Mouse (Mus musculus): ENCODE data around the gene Ell3. TPM values are rescaled to one million over a fixed set of nuclear protein-coding genes. Genes with fewer than 3 reads are reported as not detected.
"Not testable (repeated sequence)": the region's sequence is repeated elsewhere in the genome, so short reads cannot be mapped to it uniquely, and the experiment has no call there.

Ell3 gene
- 2.7 and 3.1 TPM in 2 replicates for polyA plus RNA-seq (2014; fragmentation: Nextera tagmentation; extraction: Ambion mirVana)

GRCm38 (mm10) chr2:121444178-121444577 is at the start of gene Ell3:
Gene Ell3 (minus strand): TSS chr2:121444278.
- Histone ChIP-seq H3K27ac (ENCODE audit: low read depth, low read length) (no peak within 1 kb of the TSS), H3K4me1 (ENCODE audit: control insufficient read depth, insufficient read depth, low read length) (peaks cover 9% of the 10 kb centered on the region), H3K4me3 (ENCODE audit: low read depth, low read length) (no peak within 1 kb of the TSS), H3K27me3 (ENCODE audit: control insufficient read depth, insufficient read depth, low read length) (peaks cover 18% of the 10 kb centered on the region), H3K36me3 (ENCODE audit: control insufficient read depth, insufficient read depth, low read length) (no peaks in the 10 kb centered on the region), H3K9me3 (ENCODE audit: control insufficient read depth, low read length) (no peaks in the 10 kb centered on the region), H3K4me2 (ENCODE audit: low read depth) (no peak within 1 kb of the TSS), H3K9ac (ENCODE audit: low read length) (no peak within 1 kb of the TSS)
- WGBS, result 86% methylated on average over 1 of the region's 1 CpGs
- ATAC-seq (ENCODE audit: insufficient read depth, low FRiP score, low TSS enrichment) (no peak), DNase-seq (ENCODE audit: low spot score) (no peak)

DNA sequence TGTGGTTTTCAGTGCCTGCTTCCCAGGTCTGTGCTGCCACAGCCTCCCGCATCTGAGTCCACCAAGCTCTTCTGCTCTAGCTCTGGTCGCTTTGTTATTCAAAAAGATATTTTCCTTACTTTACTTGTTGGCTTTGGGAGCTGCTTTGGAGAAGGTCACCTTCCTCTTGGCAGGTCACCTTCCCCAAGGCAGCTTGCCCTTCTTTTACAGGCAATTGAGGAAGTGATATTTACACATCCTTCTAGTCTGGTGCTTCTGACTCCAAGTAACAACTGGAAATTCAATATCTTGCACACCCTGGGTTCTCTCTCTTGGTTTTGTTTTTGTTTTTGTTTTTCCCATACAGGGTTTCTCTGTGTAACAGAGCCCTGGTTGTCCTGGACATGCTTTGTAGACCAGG is 40.3 kb upstream of the Ell3 start:
- not testable (repeated sequence) for DNase-seq (ENCODE audit: low spot score); H3K4me1 ChIP-seq (ENCODE audit: control insufficient read depth, insufficient read depth, low read length); H3K4me2 ChIP-seq (ENCODE audit: low read depth); H3K27ac ChIP-seq (ENCODE audit: low read depth, low read length); H3K27me3 ChIP-seq (ENCODE audit: control insufficient read depth, insufficient read depth, low read length); H3K9me3 ChIP-seq (ENCODE audit: control insufficient read depth, low read length); H3K4me3 ChIP-seq (ENCODE audit: low read depth, low read length); ATAC-seq (ENCODE audit: insufficient read depth, low FRiP score, low TSS enrichment); H3K36me3 ChIP-seq (ENCODE audit: control insufficient read depth, insufficient read depth, low read length); H3K9ac ChIP-seq (ENCODE audit: low read length)
- 58% methylated on average over 1 of the region's 2 CpGs for WGBS

DNA sequence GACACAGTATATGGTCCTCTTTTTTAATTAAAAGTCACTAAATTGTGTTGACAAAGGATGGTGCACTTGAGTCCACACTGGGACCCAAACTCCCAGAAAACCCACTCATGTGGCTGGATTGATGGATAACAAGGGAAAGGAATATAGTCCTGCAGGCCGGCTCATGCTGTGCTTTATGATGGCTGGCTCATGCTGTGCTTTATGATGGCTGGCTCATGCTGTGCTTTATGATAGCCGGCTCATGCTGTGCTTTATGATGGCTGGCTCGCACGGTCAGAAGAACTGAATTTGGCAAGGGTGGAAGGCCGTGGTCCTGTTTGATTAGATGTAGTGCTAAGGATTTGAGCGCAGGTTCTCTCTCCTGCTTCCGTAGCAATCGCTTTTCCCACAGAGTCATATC is 39.5 kb upstream of the Ell3 start:
- WGBS, result 20% methylated on average over 8 of the region's 8 CpGs
- no peak for DNase-seq (ENCODE audit: low spot score)
- Histone ChIP-seq H3K36me3 (ENCODE audit: control insufficient read depth, insufficient read depth, low read length) (no peaks in the 10 kb centered on the region), H3K9me3 (ENCODE audit: control insufficient read depth, low read length) (no peaks in the 10 kb centered on the region), H3K4me2 (ENCODE audit: low read depth) (no peak overlapping the region), H3K4me3 (ENCODE audit: low read depth, low read length) (no peak overlapping the region), H3K27ac (ENCODE audit: low read depth, low read length) (no peak overlapping the region), H3K4me1 (ENCODE audit: control insufficient read depth, insufficient read depth, low read length) (no peaks in the 10 kb centered on the region), H3K27me3 (ENCODE audit: control insufficient read depth, insufficient read depth, low read length) (no peaks in the 10 kb centered on the region), H3K9ac (ENCODE audit: low read length) (no peak overlapping the region)
- no peak for ATAC-seq (ENCODE audit: insufficient read depth, low FRiP score, low TSS enrichment)

GRCm38 (mm10) chr2:121480916-121481315 is 36.8 kb upstream of the Ell3 start:
- H3K27ac ChIP-seq (ENCODE audit: low read depth, low read length); H3K9ac ChIP-seq (ENCODE audit: low read length); H3K4me1 ChIP-seq (ENCODE audit: control insufficient read depth, insufficient read depth, low read length); H3K4me3 ChIP-seq (ENCODE audit: low read depth, low read length); ATAC-seq (ENCODE audit: insufficient read depth, low FRiP score, low TSS enrichment); DNase-seq (ENCODE audit: low spot score); H3K36me3 ChIP-seq (ENCODE audit: control insufficient read depth, insufficient read depth, low read length); H3K27me3 ChIP-seq (ENCODE audit: control insufficient read depth, insufficient read depth, low read length); H3K9me3 ChIP-seq (ENCODE audit: control insufficient read depth, low read length); H3K4me2 ChIP-seq (ENCODE audit: low read depth): not testable (repeated sequence)
- WGBS, result 87% methylated on average over 13 of the region's 13 CpGs

DNA sequence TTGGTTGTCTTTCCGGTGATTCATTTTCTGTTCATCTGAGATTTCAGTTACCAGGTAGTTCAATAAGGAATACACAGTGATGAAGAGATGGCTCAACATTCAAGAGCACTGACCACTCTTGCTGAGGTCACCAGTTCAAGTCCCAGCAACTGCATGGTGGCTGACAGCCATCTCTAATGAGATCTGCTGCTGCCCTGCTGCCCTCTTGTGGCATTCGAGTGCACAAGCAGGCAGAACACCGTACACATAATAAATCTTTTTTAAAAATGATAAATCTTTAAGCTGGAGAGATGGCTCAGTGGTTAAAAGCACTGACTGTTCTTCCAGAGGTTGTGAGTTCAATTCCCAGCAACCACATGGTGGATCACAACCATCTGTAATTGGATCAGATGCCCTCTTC is 36.4 kb upstream of the Ell3 start:
- no peaks in the 10 kb centered on the region for H3K9me3 ChIP-seq (ENCODE audit: control insufficient read depth, low read length)
- no peak for ATAC-seq (ENCODE audit: insufficient read depth, low FRiP score, low TSS enrichment)
- H3K4me1 ChIP-seq (ENCODE audit: control insufficient read depth, insufficient read depth, low read length), result no peaks in the 10 kb centered on the region
- H3K36me3 ChIP-seq (ENCODE audit: control insufficient read depth, insufficient read depth, low read length), result no peaks in the 10 kb centered on the region
- DNase-seq (ENCODE audit: low spot score), result no peak
- no peaks in the 10 kb centered on the region for H3K27me3 ChIP-seq (ENCODE audit: control insufficient read depth, insufficient read depth, low read length)
- no peak overlapping the region for H3K4me3 ChIP-seq (ENCODE audit: low read depth, low read length)
- no peak overlapping the region for H3K27ac ChIP-seq (ENCODE audit: low read depth, low read length)
- no peak overlapping the region for H3K4me2 ChIP-seq (ENCODE audit: low read depth)
- H3K9ac ChIP-seq (ENCODE audit: low read length), result no peak overlapping the region
- 61% methylated on average over 3 of the region's 3 CpGs for WGBS

DNA sequence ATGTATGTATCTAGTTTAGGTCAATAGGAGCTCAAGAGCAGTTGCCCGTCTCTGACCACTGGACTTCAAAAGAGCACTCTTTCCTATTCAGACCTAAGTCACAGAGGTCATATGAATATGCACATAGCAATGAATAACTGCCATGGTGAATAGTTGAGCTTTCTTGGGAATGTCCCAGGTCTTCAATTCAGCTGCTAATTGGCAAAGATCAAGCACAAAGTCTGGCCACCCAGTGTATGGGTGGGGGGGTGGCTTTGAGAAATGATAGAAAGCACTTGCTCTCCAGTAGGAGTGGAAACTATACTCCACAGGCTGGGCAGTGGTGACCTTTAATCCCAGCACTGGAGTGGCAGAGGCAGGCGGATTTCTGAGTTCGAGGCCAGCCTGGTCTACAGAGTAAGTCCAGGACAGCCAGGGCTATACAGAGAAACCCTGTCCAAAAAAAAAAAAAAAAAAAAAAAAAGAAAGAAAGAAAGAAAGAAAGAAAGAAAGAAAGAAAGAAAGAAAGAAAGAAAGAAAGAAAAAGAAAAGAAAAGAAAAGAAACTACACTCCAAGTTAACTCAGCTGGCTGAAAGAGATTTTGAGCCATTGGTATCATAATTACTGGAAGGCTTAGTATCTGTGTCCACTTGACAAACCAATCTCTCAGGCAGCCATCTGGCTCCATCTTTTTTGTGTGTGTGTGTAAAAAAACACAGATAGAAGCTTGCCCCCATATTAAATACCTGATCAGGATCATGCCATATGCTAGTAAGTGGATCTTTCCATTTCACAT is 33.6 kb upstream of the Ell3 start:
- H3K36me3 ChIP-seq (ENCODE audit: control insufficient read depth, insufficient read depth, low read length), result no peaks in the 10 kb centered on the region
- 82% methylated on average over 3 of the region's 3 CpGs for WGBS
- DNase-seq (ENCODE audit: low spot score), result no peak

DNA sequence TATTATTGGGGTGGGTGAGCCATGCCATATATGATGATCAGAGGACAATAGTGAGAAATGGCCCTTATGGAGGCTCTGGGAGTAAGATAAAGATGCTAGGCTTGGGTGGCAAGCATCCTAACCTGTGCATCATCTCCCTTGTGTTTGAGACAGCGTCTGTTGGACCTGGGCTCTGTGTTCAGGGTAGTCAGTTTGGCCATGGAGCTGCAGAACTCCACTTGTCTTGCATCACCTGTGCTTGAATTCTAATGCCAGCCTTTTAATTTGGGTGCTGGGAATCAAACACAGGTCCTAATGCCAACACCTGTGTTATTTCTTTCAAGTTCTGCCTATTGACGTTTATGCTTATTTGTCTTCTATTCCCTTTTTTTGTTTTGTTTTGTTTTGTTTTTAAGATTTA is 31.2 kb upstream of the Ell3 start:
- 100% methylated on average over 2 of the region's 2 CpGs for WGBS
- H3K4me3 ChIP-seq (ENCODE audit: low read depth, low read length); H3K4me2 ChIP-seq (ENCODE audit: low read depth); H3K36me3 ChIP-seq (ENCODE audit: control insufficient read depth, insufficient read depth, low read length); H3K9ac ChIP-seq (ENCODE audit: low read length); DNase-seq (ENCODE audit: low spot score); H3K4me1 ChIP-seq (ENCODE audit: control insufficient read depth, insufficient read depth, low read length); ATAC-seq (ENCODE audit: insufficient read depth, low FRiP score, low TSS enrichment); H3K9me3 ChIP-seq (ENCODE audit: control insufficient read depth, low read length); H3K27ac ChIP-seq (ENCODE audit: low read depth, low read length); H3K27me3 ChIP-seq (ENCODE audit: control insufficient read depth, insufficient read depth, low read length): not testable (repeated sequence)

More for the DNA sequence above, 33.6 kb upstream of the Ell3 start:
- Histone ChIP-seq H3K27ac (ENCODE audit: low read depth, low read length) (no peak overlapping the region), H3K4me1 (ENCODE audit: control insufficient read depth, insufficient read depth, low read length) (no peaks in the 10 kb centered on the region), H3K9ac (ENCODE audit: low read length) (no peak overlapping the region), H3K9me3 (ENCODE audit: control insufficient read depth, low read length) (no peaks in the 10 kb centered on the region), H3K4me2 (ENCODE audit: low read depth) (no peak overlapping the region), H3K4me3 (ENCODE audit: low read depth, low read length) (no peak overlapping the region), H3K27me3 (ENCODE audit: control insufficient read depth, insufficient read depth, low read length) (no peaks in the 10 kb centered on the region)
- ATAC-seq (ENCODE audit: insufficient read depth, low FRiP score, low TSS enrichment), result no peak

DNA sequence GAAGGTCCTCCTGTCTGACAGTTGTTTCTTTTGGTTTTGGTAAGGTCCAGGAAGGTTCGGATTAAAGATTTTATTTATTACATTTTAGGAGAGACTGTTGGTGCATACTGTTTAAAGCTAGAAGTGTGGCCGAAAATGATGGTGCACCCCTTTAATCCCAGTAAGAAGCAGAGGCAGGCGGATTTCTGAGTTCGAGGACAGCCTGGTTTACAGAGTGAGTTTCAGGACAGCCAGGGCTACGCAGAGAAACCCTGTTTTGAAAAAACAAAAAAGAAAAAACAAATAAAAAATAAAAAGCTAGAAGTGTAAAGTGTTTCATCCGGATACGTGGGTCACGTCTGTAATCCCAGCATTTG is 30.1 kb upstream of the Ell3 start:
- H3K9ac ChIP-seq (ENCODE audit: low read length), result 0 out of 2 replicates have a peak overlapping the region, but pooled peaks have one; percentile 23
- H3K27me3 ChIP-seq (ENCODE audit: control insufficient read depth, insufficient read depth, low read length), result no peaks in the 10 kb centered on the region
- no peaks in the 10 kb centered on the region for H3K36me3 ChIP-seq (ENCODE audit: control insufficient read depth, insufficient read depth, low read length)
- H3K27ac ChIP-seq (ENCODE audit: low read depth, low read length), result no peak overlapping the region
- peak overlapping the region; percentile 56 for H3K4me3 ChIP-seq (ENCODE audit: low read depth, low read length)
- DNase-seq (ENCODE audit: low spot score), result no peak
- no peaks in the 10 kb centered on the region for H3K4me1 ChIP-seq (ENCODE audit: control insufficient read depth, insufficient read depth, low read length)
- ATAC-seq (ENCODE audit: insufficient read depth, low FRiP score, low TSS enrichment), result no peak
- H3K4me2 ChIP-seq (ENCODE audit: low read depth), result peak overlapping the region; percentile 31
- H3K9me3 ChIP-seq (ENCODE audit: control insufficient read depth, low read length), result no peaks in the 10 kb centered on the region
- WGBS, result 37% methylated on average over 8 of the region's 8 CpGs
